Mouse (Mus musculus) ES-Bruce4 (cell line): ENCODE data around the gene Gnai3. TPM values are rescaled to one million over a fixed set of nuclear protein-coding genes. Genes with fewer than 3 reads are reported as not detected.

Experiments used
- H3K27ac ChIP-seq: 2 replicates; pipeline ENCODE4 v1.5.1; 2012; ENCODE audit warnings: low read length, inconsistent platforms; ENCODE audit not compliant: insufficient read depth
- H3K27me3 ChIP-seq: 2 replicates; pipeline ENCODE4 v1.6.1; 2012; ENCODE audit warnings: mild to moderate bottlenecking, low read length, inconsistent platforms; ENCODE audit not compliant: control insufficient read depth, poor library complexity, insufficient read depth, severe bottlenecking
- H3K36me3 ChIP-seq: 2 replicates; pipeline ENCODE4 v1.6.1; 2012; ENCODE audit warnings: inconsistent platforms, mild to moderate bottlenecking, low read length, moderate library complexity; ENCODE audit not compliant: control insufficient read depth, poor library complexity, insufficient read depth, severe bottlenecking
- H3K4me1 ChIP-seq: one replicate; pipeline ENCODE4 v1.8.1; 2011; ENCODE audit warnings: low read length; ENCODE audit not compliant: control insufficient read depth, insufficient read depth
- H3K4me3 ChIP-seq: 2 replicates; pipeline ENCODE4 v1.5.1; 2011; ENCODE audit warnings: low read depth, mild to moderate bottlenecking, low read length
- H3K9ac ChIP-seq: 2 replicates; pipeline ENCODE4 v1.6.1; 2012; ENCODE audit warnings: low read depth, mild to moderate bottlenecking, inconsistent platforms; ENCODE audit not compliant: poor library complexity, severe bottlenecking
- H3K9me3 ChIP-seq: replicated peaks from 2 replicates; pipeline ENCODE4 v1.6.1; 2012; ENCODE audit warnings: mild to moderate bottlenecking, low read length, inconsistent platforms; ENCODE audit not compliant: control insufficient read depth, poor library complexity, insufficient read depth, severe bottlenecking
- CTCF ChIP-seq: IDR thresholded peaks from one replicate; pipeline ENCODE4 v1.8.1; 2011; ENCODE audit warnings: low read depth, low read length
- EP300 ChIP-seq: IDR thresholded peaks from 2 replicates; pipeline ENCODE4 v1.6.1; 2011; ENCODE audit warnings: low read depth, low read length; ENCODE audit not compliant: insufficient read depth
- POLR2A ChIP-seq: IDR thresholded peaks from one replicate; pipeline ENCODE4 v1.8.1; 2011; ENCODE audit warnings: low read length; ENCODE audit not compliant: insufficient read depth
- polyA plus RNA-seq: library from polyadenylated mRNA; stranded (reverse); fragments of >200 nt; gene quantifications from 2 replicates; pipeline ENCODE4 v1.2.4, GENCODE M21; 2011; ENCODE audit warnings: low read depth; ENCODE audit not compliant: missing spikeins, insufficient read depth, insufficient read length

The Gnai3 gene
- polyA plus RNA-seq, 1 experiment: 127 TPM

DNA sequence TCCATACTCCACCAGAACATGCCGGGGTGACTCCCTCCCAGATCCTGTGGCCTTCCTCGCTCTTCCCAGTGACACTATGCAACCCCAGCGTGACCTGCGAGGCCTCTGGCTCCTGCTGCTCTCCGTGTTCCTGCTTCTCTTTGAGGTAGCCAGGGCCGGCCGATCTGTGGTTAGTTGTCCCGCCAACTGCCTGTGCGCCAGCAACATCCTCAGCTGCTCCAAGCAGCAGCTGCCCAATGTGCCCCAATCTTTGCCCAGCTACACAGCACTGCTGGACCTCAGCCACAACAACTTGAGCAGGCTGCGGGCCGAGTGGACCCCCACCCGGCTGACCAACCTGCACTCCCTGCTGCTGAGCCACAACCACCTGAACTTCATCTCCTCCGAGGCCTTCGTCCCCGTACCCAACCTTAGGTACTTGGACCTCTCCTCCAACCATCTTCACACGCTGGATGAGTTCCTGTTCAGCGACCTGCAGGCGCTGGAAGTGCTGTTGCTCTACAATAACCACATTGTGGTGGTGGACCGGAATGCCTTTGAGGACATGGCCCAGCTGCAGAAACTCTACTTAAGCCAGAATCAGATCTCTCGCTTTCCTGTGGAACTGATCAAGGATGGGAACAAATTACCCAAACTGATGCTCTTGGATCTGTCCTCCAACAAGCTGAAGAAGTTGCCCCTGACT, 41.3 kb upstream of the Gnai3 start:
- Histone ChIP-seq H3K4me1 (no peaks in the 10 kb centered on the region), H3K36me3 (no peaks in the 10 kb centered on the region), H3K27ac (no peak overlapping the region), H3K27me3 (no peaks in the 10 kb centered on the region), H3K9me3 (no peaks in the 10 kb centered on the region), H3K4me3 (peak overlapping the region; percentile 68), H3K9ac (0 out of 2 replicates have a peak overlapping the region, but pooled peaks have one; percentile 75)
- TF ChIP-seq POLR2A (no peak), EP300 (no peak), CTCF (no peak)

DNA sequence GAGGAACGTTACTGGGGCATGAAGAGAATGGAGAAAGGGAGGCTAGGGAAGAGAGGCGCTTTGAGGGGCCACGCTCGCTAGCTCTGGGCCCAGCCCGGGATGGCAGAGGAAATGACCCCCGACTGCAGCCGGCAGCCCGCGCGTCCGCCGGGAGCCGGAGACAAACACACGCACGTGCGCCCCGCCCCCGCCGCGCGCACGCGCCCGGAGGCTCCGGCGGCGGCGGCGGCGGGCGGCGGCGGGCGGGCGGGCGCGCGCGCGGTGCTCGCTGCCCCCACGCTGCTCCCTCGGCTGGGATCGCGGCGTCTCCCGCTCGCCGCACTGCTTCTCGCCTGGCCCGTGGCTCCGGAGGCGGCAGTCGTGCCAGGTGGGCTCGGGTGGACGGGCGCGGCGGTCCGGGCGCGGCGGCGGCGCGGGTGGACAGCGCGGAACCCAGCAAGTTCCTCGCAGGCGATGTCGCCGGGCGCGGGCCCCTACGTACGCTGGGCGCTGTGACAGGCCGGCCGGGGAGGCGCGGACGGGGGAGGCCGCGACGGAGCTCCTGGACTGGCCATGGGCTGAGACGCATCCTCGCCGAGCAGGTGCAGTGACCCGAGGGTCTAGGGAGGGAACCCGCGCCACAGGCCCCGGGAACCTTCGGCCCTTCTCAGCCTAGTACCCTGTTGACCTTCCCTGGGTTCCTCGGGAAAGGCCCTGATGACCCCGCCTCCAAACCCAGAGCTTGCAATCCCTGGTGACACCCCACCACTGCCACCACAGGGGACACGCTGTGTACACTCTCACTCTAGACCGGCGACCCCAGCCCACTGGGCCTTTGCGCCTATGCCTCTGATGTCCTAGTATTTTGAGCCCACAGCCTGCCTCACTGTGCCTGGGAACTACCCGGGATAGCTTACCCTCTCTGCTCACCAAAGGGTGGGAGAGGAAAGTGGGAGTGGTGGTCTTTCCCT, 40.4 kb upstream of the Gnai3 start, which contains the start of gene Amigo1:
Gene Amigo1 (plus strand): TSS at position 238 of the 950 bp plus-strand sequence.
- H3K4me1 ChIP-seq: no peaks in the 10 kb centered on the region
- no peaks in the 10 kb centered on the region for H3K27me3 ChIP-seq
- H3K36me3 ChIP-seq: no peaks in the 10 kb centered on the region
- H3K27ac ChIP-seq: no peak within 1 kb of the TSS
- TF ChIP-seq POLR2A (no peak), EP300 (no peak), CTCF (no peak)
- H3K4me3 ChIP-seq: peak within 1 kb of the TSS; percentile 73
- H3K9me3 ChIP-seq: no peaks in the 10 kb centered on the region
- peak within 1 kb of the TSS; percentile 75 for H3K9ac ChIP-seq

DNA sequence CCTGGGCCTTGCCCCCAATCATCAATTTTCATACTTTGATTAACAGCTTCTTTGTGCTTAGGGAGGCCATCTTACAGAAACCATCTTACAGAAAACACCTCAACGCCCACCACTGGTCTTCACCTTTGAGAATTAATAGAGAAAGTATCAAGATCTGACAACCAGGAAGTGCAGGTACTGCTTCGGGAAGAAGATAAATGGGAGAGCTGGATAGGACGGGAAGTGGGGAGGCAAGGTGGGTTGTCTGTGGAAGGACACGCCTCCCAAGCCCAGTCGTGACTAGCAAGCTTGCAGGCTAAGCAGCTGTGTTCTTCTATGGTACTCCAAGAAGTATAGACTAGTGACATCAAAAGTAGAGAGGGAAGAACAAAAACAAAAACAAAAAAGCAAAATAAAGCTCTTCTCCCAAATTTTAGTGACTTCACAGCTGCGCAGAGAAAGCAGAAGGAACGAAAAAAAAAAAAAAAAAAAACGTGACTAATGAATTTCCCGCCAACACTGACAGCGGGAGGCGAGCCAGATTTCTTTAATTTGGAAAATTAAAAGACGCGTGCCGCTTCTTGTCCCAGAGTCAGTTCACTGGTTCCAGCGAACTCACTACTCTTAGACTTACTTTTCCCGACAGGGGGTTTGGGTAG, 39.6 kb upstream of the Gnai3 start:
- Histone ChIP-seq H3K9ac (peak overlapping the region; percentile 75), H3K4me3 (peak overlapping the region; percentile 73), H3K4me1 (no peaks in the 10 kb centered on the region), H3K36me3 (no peaks in the 10 kb centered on the region), H3K27me3 (no peaks in the 10 kb centered on the region), H3K27ac (no peak overlapping the region), H3K9me3 (no peaks in the 10 kb centered on the region)
- no peak for TF ChIP-seq CTCF
- TF ChIP-seq EP300: no peak
- TF ChIP-seq POLR2A: no peak

DNA sequence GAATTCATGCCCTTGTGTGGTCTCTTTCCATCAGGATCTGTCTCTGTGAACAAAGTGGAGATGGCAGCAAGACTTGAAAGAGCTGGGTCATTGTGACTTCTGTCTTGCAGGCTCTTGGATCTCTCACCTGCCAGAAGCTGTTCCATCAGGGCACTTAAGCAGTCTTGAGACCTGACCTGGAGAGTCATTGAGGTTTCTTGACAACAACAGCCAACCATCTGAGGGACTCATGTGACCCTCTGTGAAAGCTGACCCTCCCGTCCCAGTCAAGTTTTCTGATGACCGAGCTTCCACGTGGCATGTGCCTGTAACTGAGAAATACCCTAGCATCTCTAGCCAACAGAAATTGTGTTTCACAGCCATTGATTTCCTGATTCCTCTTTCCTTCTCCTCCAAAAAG, 38.8 kb upstream of the Gnai3 start:
- Histone ChIP-seq H3K4me1 (no peaks in the 10 kb centered on the region), H3K9ac (no peak overlapping the region), H3K27ac (no peak overlapping the region), H3K4me3 (no peak overlapping the region), H3K9me3 (no peaks in the 10 kb centered on the region), H3K27me3 (no peaks in the 10 kb centered on the region), H3K36me3 (no peaks in the 10 kb centered on the region)
- TF ChIP-seq POLR2A (no peak), EP300 (no peak), CTCF (no peak)

DNA sequence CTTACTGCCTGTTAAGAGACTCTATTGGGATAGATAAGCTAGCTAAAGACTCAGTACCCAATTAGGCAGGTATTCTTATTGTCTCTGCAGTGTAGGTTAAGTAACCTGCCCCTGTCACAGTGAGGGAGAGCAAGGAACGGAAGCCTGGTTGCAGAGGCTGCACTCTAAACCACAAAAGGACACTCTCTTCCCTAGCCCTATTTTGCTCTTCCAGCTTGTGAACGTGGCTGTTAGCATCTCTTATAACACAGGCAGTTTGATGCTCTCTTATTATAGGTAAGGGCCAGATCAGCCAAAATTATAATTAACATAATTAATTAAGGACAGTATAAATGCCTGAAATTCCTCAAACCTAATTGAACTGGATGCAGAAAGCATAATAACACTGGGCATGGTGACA, 34.6 kb upstream of the Gnai3 start:
- Histone ChIP-seq H3K9ac (no peak overlapping the region), H3K27me3 (no peaks in the 10 kb centered on the region), H3K4me3 (no peak overlapping the region), H3K27ac (no peak overlapping the region), H3K36me3 (no peaks in the 10 kb centered on the region), H3K4me1 (no peaks in the 10 kb centered on the region), H3K9me3 (no peaks in the 10 kb centered on the region)
- no peak for TF ChIP-seq EP300
- TF ChIP-seq CTCF: no peak
- TF ChIP-seq POLR2A: no peak
